Mouse (Mus musculus): ENCODE measurements at regions not wholly inside any gene's neighbourhood (a gene's known extent, or its start where the extent isn't known, plus 50 kb on each side); places are given as distances from the start of the nearest gene placed in this dataset.

DNA sequence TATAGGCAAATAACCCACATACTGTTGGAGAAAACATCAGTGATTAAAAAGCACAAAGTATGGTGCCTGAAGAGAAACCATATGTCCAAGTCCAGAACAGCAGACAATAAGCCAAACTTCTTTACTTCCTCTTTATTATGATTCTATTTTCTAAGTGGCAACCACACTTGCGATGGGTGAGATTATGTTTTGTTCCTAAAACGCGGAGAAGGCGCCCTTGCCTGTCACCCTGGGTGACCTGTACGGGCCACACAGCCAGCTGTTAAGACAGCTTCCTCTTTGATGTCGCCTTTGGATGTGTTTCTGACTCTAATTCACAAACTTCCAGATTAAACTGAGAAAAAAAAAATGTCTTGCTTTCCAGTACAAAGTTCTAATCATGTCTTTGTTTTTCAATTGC, 83.9 kb upstream of the Sgip1 start:
- peak in 1 of 2 experiments; percentile 22 for DNase-seq (ENCODE audit: inconsistent age in 2 of 2, low spot score in 1 of 2)

- no peak for DNase-seq (ENCODE audit: inconsistent age in 2 of 2, low spot score in 1 of 2)
Observed at GRCm38 (mm10) chr4:102658578-102658977, 82.5 kb upstream of the Sgip1 start.

DNA sequence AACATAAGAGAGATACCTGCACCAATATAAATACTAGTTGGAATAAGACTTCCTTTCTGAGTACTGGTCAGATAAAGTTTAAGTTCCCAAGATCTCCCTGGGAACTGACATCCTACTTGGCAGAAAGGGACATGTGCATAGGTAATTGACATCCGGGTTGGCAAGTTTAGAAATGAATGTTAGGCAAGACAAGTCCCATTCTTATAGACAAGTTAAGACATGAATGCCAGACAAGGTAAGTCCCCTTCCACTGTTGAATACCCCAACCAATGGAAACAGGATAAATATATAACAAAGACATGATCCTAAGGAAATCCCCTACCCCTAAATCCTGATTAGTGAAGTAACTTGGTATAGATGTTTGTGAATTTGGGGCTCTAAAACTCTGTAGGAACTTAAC, 77.5 kb upstream of the Sgip1 start:
- no peak for DNase-seq (ENCODE audit: inconsistent age in 2 of 2, low spot score in 1 of 2)

DNA sequence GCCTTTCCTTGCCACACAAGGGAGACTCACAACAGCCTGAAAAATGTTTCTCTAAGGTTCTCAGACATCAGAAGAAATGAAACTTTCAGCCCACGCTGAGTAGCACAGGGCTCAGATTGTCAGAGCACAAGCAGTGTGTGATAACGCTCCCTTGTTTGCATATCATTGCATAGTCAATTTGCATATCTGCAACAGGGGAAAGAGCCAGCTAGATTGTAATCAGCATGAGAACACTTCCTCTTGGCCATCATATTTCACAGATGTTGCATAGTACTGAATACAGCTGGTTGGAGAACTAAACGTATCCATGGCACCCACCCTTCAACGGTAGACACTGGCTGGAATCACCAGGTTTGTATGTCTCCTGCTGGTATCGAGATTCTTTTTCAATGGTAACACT, 58.9 kb upstream of the Sgip1 start:
- no peak for DNase-seq (ENCODE audit: inconsistent age in 2 of 2, low spot score in 1 of 2)

DNA sequence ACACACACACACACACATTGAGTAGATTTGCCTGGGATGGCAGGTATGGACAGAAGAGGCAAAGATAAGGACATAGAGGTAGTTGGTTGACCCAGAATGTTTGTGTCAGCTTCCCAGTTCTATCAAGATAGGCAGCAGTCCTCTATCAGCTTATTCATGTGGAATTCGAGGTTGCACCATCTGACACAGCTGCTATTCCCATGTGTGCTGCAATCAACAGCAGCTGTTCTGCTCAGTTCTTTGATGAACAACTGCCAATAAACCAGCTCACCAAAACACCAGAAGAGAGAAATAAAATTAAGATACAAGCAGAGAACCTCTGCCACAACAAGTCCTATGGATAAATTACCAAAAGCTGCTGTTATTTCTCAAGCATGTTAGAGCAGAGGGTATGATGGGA, 56.1 kb upstream of the Sgip1 start:
- DNase-seq (ENCODE audit: inconsistent age in 2 of 2, low spot score in 1 of 2) = no peak

DNA sequence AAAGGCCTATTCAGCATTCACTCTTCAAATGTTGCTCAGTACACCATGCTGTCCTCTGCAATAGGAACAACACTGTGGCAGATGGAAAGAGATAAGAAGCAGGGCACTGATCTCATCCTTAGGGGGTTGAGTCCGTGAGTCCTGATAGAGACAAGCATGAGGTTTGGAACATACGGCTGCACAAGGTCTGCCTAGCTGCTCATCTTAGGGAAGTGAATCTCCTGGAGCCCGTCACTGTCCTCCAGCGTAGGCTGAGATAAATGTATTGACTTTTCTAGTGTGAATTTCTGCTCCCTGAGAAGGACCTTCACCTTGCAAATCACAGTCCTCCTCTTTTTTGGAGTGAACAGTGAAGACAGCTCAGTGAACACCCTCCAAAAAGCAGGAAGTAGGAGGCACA, 52.7 kb upstream of the Sgip1 start:
- no peak for DNase-seq (ENCODE audit: inconsistent age in 2 of 2, low spot score in 1 of 2)

Data from adrenal gland, adult (tissue).